Mouse (Mus musculus) hindbrain, embryonic 15.5 days (tissue): ENCODE measurements around the gene Plac9b. TPM values are rescaled to one million over a fixed set of nuclear protein-coding genes. Genes with fewer than 3 reads are reported as not detected.
"Not testable (repeated sequence)": the region's sequence is repeated elsewhere in the genome, so short reads cannot be mapped to it uniquely, and the experiment has no call there.

ENCODE experiments used
- ATAC-seq: fragments of 200-750 bp; cut with Nextera tagmentation; 2 replicates; pipeline ENCODE4 v1.8.0; 2017; ENCODE audit warnings: low read depth, moderate number of reproducible peaks, moderate TSS enrichment; ENCODE audit not compliant: low FRiP score
- H3K27ac ChIP-seq: fragments of 300-500 bp; sonication (generic); replicated peaks from 2 replicates; pipeline ENCODE4 v1.5.1; 2015; ENCODE audit warnings: mild to moderate bottlenecking, inconsistent platforms
- H3K27me3 ChIP-seq: fragments of 300-500 bp; sonication (generic); 2 replicates; pipeline ENCODE4 v1.6.1; 2015; ENCODE audit warnings: control low read depth, inconsistent platforms
- H3K36me3 ChIP-seq: fragments of 300-500 bp; sonication (generic); 2 replicates; pipeline ENCODE4 v1.6.1; 2015; ENCODE audit warnings: control low read depth, inconsistent platforms
- H3K4me1 ChIP-seq: fragments of 300-500 bp; sonication (generic); replicated peaks from 2 replicates; pipeline ENCODE4 v1.6.1; 2015; ENCODE audit warnings: control low read depth, inconsistent platforms
- H3K4me2 ChIP-seq: fragments of 300-500 bp; sonication (generic); 2 replicates; pipeline ENCODE4 v1.6.1; 2015; ENCODE audit warnings: moderate library complexity, mild to moderate bottlenecking, inconsistent platforms
- H3K4me3 ChIP-seq: fragments of 300-500 bp; sonication (generic); 2 replicates; pipeline ENCODE4 v1.5.1; 2015; ENCODE audit warnings: mild to moderate bottlenecking, inconsistent platforms
- H3K9ac ChIP-seq: fragments of 300-500 bp; sonication (generic); 2 replicates; pipeline ENCODE4 v1.6.1; 2015; ENCODE audit warnings: inconsistent platforms
- H3K9me3 ChIP-seq: fragments of 300-500 bp; sonication (generic); 2 replicates; pipeline ENCODE4 v1.6.1; 2016; ENCODE audit warnings: control low read depth, inconsistent platforms
- WGBS: fragments of 180-500 bp; shearing (Covaris S2); methylation state at CpG from one replicate; pipeline ENCODE4 v1.1.7; 2015; 5-methylcytosine and 5-hydroxymethylcytosine counted together
- polyA plus RNA-seq: library from polyadenylated mRNA; unstranded; fragments of >200 nt; fragmentation: Nextera tagmentation; extraction: Ambion mirVana; gene quantifications from 2 replicates; pipeline ENCODE4 v1.2.1, GENCODE M21; 2015

Plac9b gene
- 4.1 and 6.1 TPM in 2 replicates for polyA plus RNA-seq

- H3K9me3 ChIP-seq, H3K36me3 ChIP-seq, H3K27ac ChIP-seq, H3K9ac ChIP-seq, H3K4me1 ChIP-seq, H3K4me2 ChIP-seq, H3K27me3 ChIP-seq, ATAC-seq, H3K4me3 ChIP-seq: not testable (repeated sequence)
- no CpG with 5 or more reads among the region's 10 CpGs for WGBS
Measured at GRCm38 (mm10) chr14:26182380-26182779, at the start of gene Plac9b. Gene Plac9b (minus strand): TSS chr14:26182480.

GRCm38 (mm10) chr14:26216233-26217000 is 34.1 kb upstream of the Plac9b start:
- H3K4me1 ChIP-seq, H3K4me3 ChIP-seq, H3K9me3 ChIP-seq, H3K4me2 ChIP-seq, H3K27ac ChIP-seq, H3K36me3 ChIP-seq, H3K27me3 ChIP-seq, H3K9ac ChIP-seq, ATAC-seq: not testable (repeated sequence)
- WGBS: no CpG with 5 or more reads among the region's 5 CpGs

- H3K27ac ChIP-seq, H3K4me2 ChIP-seq, H3K9me3 ChIP-seq, H3K4me3 ChIP-seq, H3K36me3 ChIP-seq, H3K4me1 ChIP-seq, H3K9ac ChIP-seq, H3K27me3 ChIP-seq: not testable (repeated sequence)
- peak; percentile 83 for ATAC-seq
- no CpG with 5 or more reads among the region's 10 CpGs for WGBS
Measured at GRCm38 (mm10) chr14:26206926-26207247, 24.6 kb upstream of the Plac9b start, which contains the start of gene Tmem254b. Gene Tmem254b (minus strand): TSS chr14:26207041.

GRCm38 (mm10) chr14:26206197-26206925 is 24.1 kb upstream of the Plac9b start:
- H3K9me3 ChIP-seq, H3K4me3 ChIP-seq, H3K27ac ChIP-seq, H3K4me1 ChIP-seq, H3K27me3 ChIP-seq, H3K9ac ChIP-seq, H3K36me3 ChIP-seq, H3K4me2 ChIP-seq: not testable (repeated sequence)
- no CpG with 5 or more reads among the region's 44 CpGs for WGBS
- peak; percentile 93 for ATAC-seq

GRCm38 (mm10) chr14:26197851-26198250 is 15.6 kb upstream of the Plac9b start:
- H3K4me1 ChIP-seq, H3K4me3 ChIP-seq, H3K4me2 ChIP-seq, H3K9me3 ChIP-seq, H3K36me3 ChIP-seq, ATAC-seq, H3K9ac ChIP-seq, H3K27ac ChIP-seq, H3K27me3 ChIP-seq: not testable (repeated sequence)
- no CpG with 5 or more reads among the region's 3 CpGs for WGBS

- no CpG with 5 or more reads among the region's 8 CpGs for WGBS
Measured at GRCm38 (mm10) chr14:26188361-26188760, 6.1 kb upstream of the Plac9b start.

GRCm38 (mm10) chr14:26186638-26187037 is 4.4 kb upstream of the Plac9b start:
- not testable (repeated sequence) for H3K36me3 ChIP-seq, H3K27me3 ChIP-seq, H3K9me3 ChIP-seq, H3K27ac ChIP-seq, H3K4me3 ChIP-seq, H3K9ac ChIP-seq, H3K4me1 ChIP-seq, ATAC-seq, H3K4me2 ChIP-seq
- WGBS: no CpG with 5 or more reads among the region's 9 CpGs

More at GRCm38 (mm10) chr14:26188361-26188760, 6.1 kb upstream of the Plac9b start:
- H3K4me1 ChIP-seq, H3K9ac ChIP-seq, H3K9me3 ChIP-seq, ATAC-seq, H3K36me3 ChIP-seq, H3K27ac ChIP-seq, H3K27me3 ChIP-seq, H3K4me3 ChIP-seq, H3K4me2 ChIP-seq: not testable (repeated sequence)

- not testable (repeated sequence) for H3K9me3 ChIP-seq, H3K4me1 ChIP-seq, H3K9ac ChIP-seq, H3K27me3 ChIP-seq, H3K4me3 ChIP-seq, H3K27ac ChIP-seq, H3K4me2 ChIP-seq, ATAC-seq, H3K36me3 ChIP-seq
- WGBS: no CpG with 5 or more reads among the region's 10 CpGs
Measured at GRCm38 (mm10) chr14:26181660-26182059, 620 bp downstream of the Plac9b start.

GRCm38 (mm10) chr14:26175028-26175427 is 7.3 kb downstream of the Plac9b start:
- WGBS: no CpG with 5 or more reads among the region's 6 CpGs
- H3K4me3 ChIP-seq, H3K4me1 ChIP-seq, H3K9me3 ChIP-seq, H3K9ac ChIP-seq, ATAC-seq, H3K27ac ChIP-seq, H3K4me2 ChIP-seq, H3K36me3 ChIP-seq, H3K27me3 ChIP-seq: not testable (repeated sequence)

- not testable (repeated sequence) for H3K9me3 ChIP-seq, H3K4me3 ChIP-seq, H3K4me1 ChIP-seq, H3K27ac ChIP-seq, H3K36me3 ChIP-seq, H3K4me2 ChIP-seq, H3K27me3 ChIP-seq, H3K9ac ChIP-seq, ATAC-seq
- no CpG with 5 or more reads among the region's 3 CpGs for WGBS
Measured at GRCm38 (mm10) chr14:26173955-26174354, 8.3 kb downstream of the Plac9b start.

- H3K36me3 ChIP-seq, ATAC-seq, H3K27ac ChIP-seq, H3K4me2 ChIP-seq, H3K4me1 ChIP-seq, H3K9me3 ChIP-seq, H3K4me3 ChIP-seq, H3K9ac ChIP-seq, H3K27me3 ChIP-seq: not testable (repeated sequence)
- no CpG with 5 or more reads among the region's 12 CpGs for WGBS
Measured at GRCm38 (mm10) chr14:26165266-26165665, 17.0 kb downstream of the Plac9b start.

- H3K4me3 ChIP-seq, H3K27me3 ChIP-seq, ATAC-seq, H3K4me2 ChIP-seq, H3K9ac ChIP-seq, H3K36me3 ChIP-seq, H3K9me3 ChIP-seq, H3K27ac ChIP-seq, H3K4me1 ChIP-seq: not testable (repeated sequence)
- WGBS: no CpG with 5 or more reads among the region's 5 CpGs
Measured at GRCm38 (mm10) chr14:26162423-26162822, 19.9 kb downstream of the Plac9b start.
